Mouse (Mus musculus) thymus, postnatal 4 days (tissue): ENCODE results near the gene Aplp2.

ENCODE experiments used
- DNase-seq: peaks from one replicate; pipeline ENCODE4 v3.0.0; 2021

Aplp2 gene

DNA sequence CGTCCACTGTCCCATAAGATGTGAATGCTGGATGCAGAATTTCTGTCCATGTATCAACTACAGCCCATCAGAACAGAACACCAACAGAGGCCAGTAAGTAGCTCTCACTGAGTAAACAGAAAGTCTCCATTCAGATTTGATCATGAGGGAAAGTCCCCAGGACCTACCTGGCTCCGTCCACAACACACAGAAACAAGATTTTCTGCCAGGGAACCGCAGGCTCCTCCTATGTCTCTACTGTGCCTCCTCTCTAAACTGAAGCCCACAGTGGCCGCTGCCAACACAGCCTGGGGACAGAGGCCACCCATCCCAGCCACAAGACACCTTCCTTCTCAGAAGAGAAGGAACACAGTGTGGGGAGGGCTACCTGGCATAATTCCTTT, 91.1 kb downstream of the Aplp2 start:
- DNase-seq, result no peak

DNA sequence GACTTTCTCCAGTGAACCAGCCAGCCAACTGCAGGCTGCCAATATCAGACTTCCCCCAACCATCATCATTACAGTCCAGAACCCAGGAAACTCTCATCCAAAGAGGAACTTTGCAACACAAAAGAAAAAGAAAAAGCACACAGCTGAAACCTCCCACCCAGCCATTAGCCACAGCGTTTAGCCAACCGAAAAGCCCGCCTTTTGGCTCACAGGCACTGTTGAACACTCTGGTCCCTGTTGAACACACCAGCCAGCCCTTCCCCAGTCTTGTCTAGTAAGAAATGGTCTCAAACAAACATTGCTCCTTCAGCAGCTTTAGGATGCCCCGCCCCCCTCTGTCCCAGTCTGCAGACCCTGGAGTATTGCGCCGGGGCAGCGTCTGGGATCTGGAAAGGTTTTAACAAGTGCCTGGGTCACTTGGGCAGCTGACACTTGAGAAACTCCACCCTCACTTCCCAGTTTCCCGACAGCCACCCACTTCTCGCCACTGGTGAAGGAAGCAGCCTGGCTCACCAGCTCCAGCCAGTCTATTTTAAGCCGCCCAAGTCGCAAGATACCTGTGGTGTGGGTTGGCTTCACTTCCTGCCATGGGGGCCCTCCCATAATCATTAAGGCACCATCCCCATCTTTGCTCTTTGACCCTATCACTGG, 91.6 kb downstream of the Aplp2 start:
- no peak for DNase-seq

DNA sequence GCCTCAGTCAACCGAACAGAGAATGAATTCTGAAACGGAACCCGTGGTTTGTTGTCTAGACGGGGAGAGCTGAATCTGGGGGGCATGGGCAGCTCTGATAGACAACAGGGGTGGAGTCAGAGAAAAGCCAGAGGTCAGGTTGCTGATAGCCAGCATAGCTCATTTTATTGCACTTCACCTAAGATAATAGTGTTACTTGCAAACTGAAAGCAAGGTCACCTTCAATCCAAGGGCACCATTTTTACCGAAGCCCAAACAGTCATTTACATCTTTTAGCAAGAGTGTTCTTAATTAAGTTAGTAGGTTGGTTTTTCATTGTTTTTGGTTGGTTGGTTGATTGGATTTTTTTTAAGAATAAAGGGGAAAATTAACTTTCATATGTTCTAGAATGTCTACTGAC, 92.2 kb downstream of the Aplp2 start:
- no peak for DNase-seq

DNA sequence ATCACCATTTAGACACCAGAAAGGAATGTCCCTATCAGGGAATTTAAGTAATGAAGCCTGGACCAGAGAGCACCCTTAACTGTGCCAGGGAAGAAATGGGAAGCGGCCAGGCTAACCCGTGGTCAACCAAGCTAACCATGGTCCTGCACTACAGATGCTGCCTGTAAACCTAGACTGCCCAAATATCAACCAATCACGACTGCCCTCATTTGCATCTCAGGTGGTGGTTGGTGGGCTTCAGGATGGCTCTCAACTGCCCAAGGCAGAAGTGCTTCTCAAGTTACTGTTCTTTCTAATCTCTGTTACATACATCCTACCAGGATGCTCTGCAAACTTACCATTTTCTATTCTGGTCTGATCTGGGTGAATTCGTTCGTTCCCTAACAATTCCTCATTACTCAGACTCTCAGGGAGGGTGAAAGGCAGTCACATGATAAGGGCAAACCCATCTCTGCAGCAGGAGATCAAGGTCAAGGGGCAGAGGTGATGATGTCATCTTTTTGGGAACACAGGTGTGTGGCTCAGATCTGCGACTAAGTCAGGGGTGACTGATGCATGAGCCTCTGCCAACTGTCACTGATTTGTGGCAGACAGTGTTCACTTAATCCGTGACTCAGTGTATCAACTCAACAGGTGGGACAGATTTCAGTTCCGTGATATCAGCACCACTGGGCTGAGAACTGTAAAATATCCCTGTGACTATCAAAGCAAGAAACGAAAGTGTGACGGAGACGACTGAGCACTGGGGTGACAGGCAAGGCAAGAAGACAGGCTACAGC, 92.9 kb downstream of the Aplp2 start:
- DNase-seq, result no peak

DNA sequence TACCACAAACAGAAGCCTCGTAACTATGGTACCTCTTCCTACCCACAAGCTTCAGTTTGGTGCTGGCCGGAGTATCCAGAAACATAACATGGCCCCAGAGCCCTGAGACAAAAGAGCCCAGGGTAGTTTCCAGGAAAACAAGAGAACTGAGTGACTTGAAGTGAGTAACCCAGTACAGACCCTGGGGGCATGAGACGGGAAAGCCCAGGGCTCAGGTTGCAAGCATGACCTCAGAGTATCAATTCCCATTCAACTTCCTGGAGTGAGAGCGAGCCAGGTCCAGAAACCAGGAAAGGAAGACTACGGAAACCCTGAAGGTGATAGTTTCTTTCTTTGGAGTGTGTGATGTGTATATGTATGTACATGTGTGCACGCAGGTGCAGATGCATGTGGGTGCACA, 94.1 kb downstream of the Aplp2 start:
- DNase-seq, result no peak

DNA sequence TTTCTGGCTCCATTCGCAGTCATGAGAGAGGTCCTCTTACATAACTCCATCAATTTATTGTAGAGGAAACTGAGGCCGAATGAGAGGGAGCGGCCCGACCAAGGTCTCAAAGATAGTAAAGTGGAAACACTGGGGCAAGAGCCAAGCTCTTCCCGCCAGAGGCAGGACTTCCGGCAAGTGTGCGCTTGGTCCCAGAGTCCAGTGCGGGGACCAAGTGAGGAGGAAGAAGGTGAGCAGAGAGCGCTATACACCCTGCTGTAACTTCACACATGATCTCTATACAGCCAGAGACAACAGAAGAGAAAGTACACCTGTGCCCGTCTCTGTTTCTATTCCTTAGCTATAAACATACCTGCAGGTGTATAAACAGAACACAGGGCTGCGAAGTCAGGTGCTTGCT, 94.5 kb downstream of the Aplp2 start:
- DNase-seq, result no peak

DNA sequence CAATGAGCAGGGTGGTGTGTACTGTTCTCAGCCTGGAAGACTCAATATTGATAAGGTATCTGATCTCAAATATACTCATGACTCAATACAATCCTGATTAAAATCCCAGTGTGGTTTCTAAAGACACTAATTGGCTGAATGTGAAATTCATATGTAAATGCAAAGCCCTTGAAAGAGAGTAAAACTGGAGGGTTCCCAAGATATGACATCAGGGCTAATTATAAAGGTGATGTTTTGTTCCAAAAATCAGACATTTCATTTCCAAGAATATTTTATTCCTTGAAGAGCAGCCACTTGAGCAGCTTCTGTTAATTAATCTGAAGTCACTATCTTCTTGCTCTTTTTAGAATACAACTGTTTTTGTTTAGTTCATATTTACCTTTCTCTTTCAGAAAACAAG, 96.0 kb downstream of the Aplp2 start:
- DNase-seq, result no peak

DNA sequence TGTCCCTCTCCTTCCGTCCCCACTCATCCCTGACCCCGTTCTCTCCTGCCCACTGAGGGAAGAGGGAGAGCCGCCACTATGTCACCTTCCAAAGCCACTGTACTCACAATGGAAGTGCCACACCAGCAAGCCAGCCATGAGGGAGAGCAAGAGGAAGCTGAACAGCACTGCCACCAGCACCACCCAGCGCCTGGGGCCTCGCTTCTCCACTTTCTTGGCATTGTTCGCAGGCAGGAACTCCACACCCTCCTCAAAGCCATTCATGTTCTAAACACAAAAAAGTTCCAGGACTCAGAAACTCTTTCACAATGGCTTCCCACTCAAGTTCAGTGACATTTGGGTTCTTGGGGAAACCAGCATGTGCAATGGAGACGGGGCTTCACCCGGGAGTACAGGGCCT, 103.2 kb downstream of the Aplp2 start:
- DNase-seq, result no peak
